Mouse (Mus musculus): ENCODE results near the gene Mt2. TPM values are rescaled to one million over a fixed set of nuclear protein-coding genes. Genes with fewer than 3 reads are reported as not detected.

Mt2 gene
- polyA plus RNA-seq, 1 experiment from 2014 or later, result 681 TPM

DNA sequence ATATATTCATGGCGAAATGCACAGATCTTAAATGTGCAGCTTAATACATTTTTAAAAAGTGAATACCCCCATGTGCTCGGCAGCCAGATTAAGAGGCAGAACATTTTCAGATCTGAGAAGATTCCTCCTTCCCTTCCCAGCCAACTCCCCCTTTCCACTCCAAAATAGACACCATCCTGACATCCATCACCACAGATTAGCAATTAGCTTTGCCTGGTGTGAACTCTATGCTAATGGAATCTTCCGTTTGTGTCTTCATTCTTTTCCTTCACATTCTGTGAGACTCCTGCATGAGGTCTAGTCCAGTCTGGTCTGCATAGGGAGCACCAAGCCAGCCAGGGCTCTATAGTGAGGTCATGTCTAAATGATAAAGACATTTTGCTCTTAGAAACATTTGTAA, 37.8 kb downstream of the Mt2 start:
- Histone ChIP-seq H3K4me1 (replicated peaks; ENCODE audit: control insufficient read depth, insufficient read depth) (no peaks in the 10 kb centered on the region), H3K4me2 (replicated peaks; ENCODE audit: low read depth) (no peak overlapping the region), H3K36me3 (ENCODE audit: control insufficient read depth, insufficient read depth, low read length) (no peaks in the 10 kb centered on the region), H3K4me3 (ENCODE audit: low read depth, low read length) (no peak overlapping the region), H3K9me3 (ENCODE audit: control insufficient read depth, low read length) (no peaks in the 10 kb centered on the region), H3K27me3 (ENCODE audit: control insufficient read depth, insufficient read depth, low read length) (no peaks in the 10 kb centered on the region), H3K27ac (replicated peaks) (no peak overlapping the region), H3K9ac (ENCODE audit: low read length) (no peak overlapping the region)
- no peak for ATAC-seq (ENCODE audit: low FRiP score, low TSS enrichment)
- TF ChIP-seq CTCF (IDR thresholded peaks at IDR 0.05; ENCODE audit: low read depth), result no peak
- TF ChIP-seq EP300 (optimal IDR thresholded peaks at IDR 0.05), result no peak
- 65% methylated on average over 3 of the region's 3 CpGs for WGBS
- DNase-seq (ENCODE audit: low spot score), result no peak

DNA sequence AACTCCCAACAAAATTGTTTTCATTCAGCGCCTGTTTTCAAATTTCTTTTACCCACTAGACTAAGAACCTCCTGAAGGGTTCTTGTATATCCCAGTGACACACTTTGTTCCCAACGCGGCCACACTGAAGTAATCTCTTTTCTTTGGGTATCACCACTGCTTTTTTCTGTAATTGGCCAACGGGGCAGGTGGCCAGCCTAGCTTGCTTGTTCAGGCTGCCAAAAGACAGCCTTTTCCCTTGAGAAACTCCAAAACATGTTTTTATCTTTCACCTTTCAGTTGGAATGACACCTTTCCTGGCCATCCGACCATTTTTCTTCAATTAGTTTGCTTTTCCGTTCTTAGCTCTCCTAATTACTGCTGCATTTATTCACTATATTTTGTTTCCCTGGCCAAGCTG, 41.4 kb downstream of the Mt2 start:
- Histone ChIP-seq H3K4me2 (replicated peaks; ENCODE audit: low read depth) (peak overlapping the region; percentile 80), H3K36me3 (ENCODE audit: control insufficient read depth, insufficient read depth, low read length) (no peaks in the 10 kb centered on the region), H3K9me3 (ENCODE audit: control insufficient read depth, low read length) (no peaks in the 10 kb centered on the region), H3K9ac (ENCODE audit: low read length) (0 out of 2 replicates have a peak overlapping the region, but pooled peaks have one; percentile 24), H3K4me3 (ENCODE audit: low read depth, low read length) (peak overlapping the region; percentile 69), H3K27ac (replicated peaks) (no peak overlapping the region; the same call in 1 of the 2 replicates), H3K27me3 (ENCODE audit: control insufficient read depth, insufficient read depth, low read length) (no peaks in the 10 kb centered on the region), H3K4me1 (replicated peaks; ENCODE audit: control insufficient read depth, insufficient read depth) (no peaks in the 10 kb centered on the region)
- no peak for DNase-seq (ENCODE audit: low spot score)
- TF ChIP-seq CTCF (IDR thresholded peaks at IDR 0.05; ENCODE audit: low read depth), result no peak
- TF ChIP-seq EP300 (optimal IDR thresholded peaks at IDR 0.05), result no peak
- no peak for ATAC-seq (ENCODE audit: low FRiP score, low TSS enrichment)
- WGBS, result 61% methylated on average over 6 of the region's 6 CpGs

DNA sequence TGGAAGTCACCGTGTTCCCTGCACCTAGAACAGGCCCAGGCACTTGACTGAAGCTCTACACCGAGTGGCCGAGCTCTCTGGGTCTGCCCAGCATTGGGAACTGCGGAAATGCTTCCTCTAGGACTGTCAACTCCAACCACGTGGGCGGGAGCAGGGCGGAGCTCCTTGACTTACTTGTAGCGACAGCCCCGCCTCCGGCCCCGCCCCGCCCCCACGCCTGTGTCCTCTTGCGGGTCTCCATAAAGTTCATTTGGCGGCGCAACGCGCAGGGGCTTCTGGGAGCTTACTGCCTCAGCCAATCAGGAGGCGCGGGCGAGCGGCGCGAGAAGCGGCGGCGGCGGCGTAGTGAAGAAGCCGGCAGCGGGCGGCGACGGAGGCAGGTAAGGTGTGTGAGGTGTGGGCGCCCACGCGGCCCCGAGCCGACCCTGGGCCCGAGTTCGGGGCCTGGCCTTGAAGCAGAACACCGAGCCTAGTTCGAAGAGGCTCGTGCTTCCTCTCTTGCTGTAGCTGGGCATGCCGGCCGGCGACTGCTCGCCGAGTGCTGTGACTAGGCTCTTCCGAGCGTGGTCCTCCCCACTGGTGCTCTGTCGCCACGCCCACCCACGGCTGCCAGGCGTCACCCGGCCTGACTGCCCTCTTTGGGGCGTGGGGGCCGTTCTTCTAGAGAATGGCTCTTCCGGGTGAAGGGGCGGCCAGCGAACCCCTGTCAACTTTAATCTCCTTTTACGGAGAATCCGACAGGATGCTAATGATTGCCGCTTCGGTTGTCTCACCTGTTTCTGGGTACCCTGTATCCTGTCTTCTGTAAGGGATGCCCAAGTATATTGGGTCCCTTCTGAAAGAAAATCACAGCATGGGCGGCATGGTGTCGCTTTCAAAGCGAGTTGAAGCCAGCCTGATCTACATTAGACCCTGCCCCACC, 42.0 kb downstream of the Mt2 start, which contains the start of gene Nup93:
Gene Nup93 (plus strand): TSS at position 313 of the 922 bp plus-strand sequence.
- Histone ChIP-seq H3K4me1 (replicated peaks; ENCODE audit: control insufficient read depth, insufficient read depth) (no peaks in the 10 kb centered on the region), H3K9me3 (ENCODE audit: control insufficient read depth, low read length) (no peaks in the 10 kb centered on the region), H3K4me3 (ENCODE audit: low read depth, low read length) (peak within 1 kb of the TSS; percentile 69), H3K27me3 (ENCODE audit: control insufficient read depth, insufficient read depth, low read length) (no peaks in the 10 kb centered on the region), H3K36me3 (ENCODE audit: control insufficient read depth, insufficient read depth, low read length) (no peaks in the 10 kb centered on the region), H3K27ac (replicated peaks) (peak within 1 kb of the TSS; percentile 73), H3K9ac (ENCODE audit: low read length) (peak within 1 kb of the TSS; percentile 76), H3K4me2 (replicated peaks; ENCODE audit: low read depth) (peak within 1 kb of the TSS; percentile 80)
- TF ChIP-seq EP300 (optimal IDR thresholded peaks at IDR 0.05), result no peak
- DNase-seq (ENCODE audit: low spot score), result peak; percentile 100
- peak; percentile 98 for ATAC-seq (ENCODE audit: low FRiP score, low TSS enrichment)
- WGBS, result under 1% methylated on average over 59 of the region's 68 CpGs

Other genes starting within 250 kb of the Mt2 start
- 42.6 and 46.5 TPM in 2 replicates for gene Amfr, start 159.8 kb upstream of the Mt2 start, polyA plus RNA-seq (2015; fragmentation: Nextera tagmentation; extraction: Ambion mirVana)
- 60.2 and 68.5 TPM in 2 replicates for gene Nudt21, start 135.6 kb upstream of the Mt2 start, polyA plus RNA-seq (2015; fragmentation: Nextera tagmentation; extraction: Ambion mirVana)
- 5.4 and 6.1 TPM in 2 replicates for gene Ogfod1, start 135.5 kb upstream of the Mt2 start, polyA plus RNA-seq (2015; fragmentation: Nextera tagmentation; extraction: Ambion mirVana)
- 5.9 and 6.9 TPM in 2 replicates for gene Bbs2, start 73.7 kb upstream of the Mt2 start, polyA plus RNA-seq (2015; fragmentation: Nextera tagmentation; extraction: Ambion mirVana)
- gene Mt4, start 35.5 kb upstream of the Mt2 start, polyA plus RNA-seq (2015; fragmentation: Nextera tagmentation; extraction: Ambion mirVana), result 79.7 and 84.9 TPM in 2 replicates
- gene Mt3, start 20.1 kb upstream of the Mt2 start, polyA plus RNA-seq (2015; fragmentation: Nextera tagmentation; extraction: Ambion mirVana), result 4.1 and 5.3 TPM in 2 replicates
- gene Mt1, start 6.4 kb downstream of the Mt2 start, polyA plus RNA-seq (2015; fragmentation: Nextera tagmentation; extraction: Ambion mirVana), result 1,909 and 2,218 TPM in 2 replicates
- 26.2 and 28.1 TPM in 2 replicates for gene Nup93, start 41.9 kb downstream of the Mt2 start, polyA plus RNA-seq (2015; fragmentation: Nextera tagmentation; extraction: Ambion mirVana)
- 0.10 and 0.22 TPM in 2 replicates for gene Slc12a3, start 156.5 kb downstream of the Mt2 start, polyA plus RNA-seq (2015; fragmentation: Nextera tagmentation; extraction: Ambion mirVana)
- 224 and 255 TPM in 2 replicates for gene Herpud1, start 213.8 kb downstream of the Mt2 start, polyA plus RNA-seq (2015; fragmentation: Nextera tagmentation; extraction: Ambion mirVana)